Mouse (Mus musculus) embryonic fibroblast, embryonic 13.5 days (primary cell): ENCODE data around the gene Slc9a1.

Experiments used
- CTCF ChIP-seq: IDR thresholded peaks from 2 replicates; pipeline ENCODE4 v1.5.1; 2011; ENCODE audit warnings: mild to moderate bottlenecking, control low read depth, low read length, moderate library complexity, borderline replicate concordance; ENCODE audit not compliant: insufficient read depth
- POLR2A ChIP-seq: IDR thresholded peaks from 2 replicates; pipeline ENCODE4 v1.6.1; 2011; ENCODE audit warnings: low read depth, mild to moderate bottlenecking, control low read depth, low read length, moderate library complexity

DNA sequence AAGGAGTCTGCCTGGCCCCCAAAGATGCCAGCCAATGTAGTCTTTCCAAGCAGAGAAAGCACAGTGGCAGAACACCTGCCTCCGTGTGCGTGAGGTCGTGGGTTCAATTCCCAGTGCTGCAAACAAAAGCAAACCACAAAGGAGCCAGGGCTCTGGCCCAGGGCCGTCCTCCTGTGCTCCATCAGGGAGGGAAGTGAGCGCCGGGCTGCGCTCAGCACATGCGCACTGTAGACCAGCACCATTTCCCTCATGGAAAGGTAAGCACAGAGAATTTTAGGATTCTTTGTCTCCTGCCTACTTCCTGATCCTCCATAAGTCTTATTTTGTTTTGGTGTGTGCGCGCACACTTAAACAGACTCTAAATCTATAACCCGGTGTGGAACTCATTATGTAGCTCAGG lies 78.5 kb downstream of the Slc9a1 start:
- TF ChIP-seq CTCF (no peak), POLR2A (no peak)
